Mouse (Mus musculus): ENCODE results near the gene Nos3.

Gene Nos3

DNA sequence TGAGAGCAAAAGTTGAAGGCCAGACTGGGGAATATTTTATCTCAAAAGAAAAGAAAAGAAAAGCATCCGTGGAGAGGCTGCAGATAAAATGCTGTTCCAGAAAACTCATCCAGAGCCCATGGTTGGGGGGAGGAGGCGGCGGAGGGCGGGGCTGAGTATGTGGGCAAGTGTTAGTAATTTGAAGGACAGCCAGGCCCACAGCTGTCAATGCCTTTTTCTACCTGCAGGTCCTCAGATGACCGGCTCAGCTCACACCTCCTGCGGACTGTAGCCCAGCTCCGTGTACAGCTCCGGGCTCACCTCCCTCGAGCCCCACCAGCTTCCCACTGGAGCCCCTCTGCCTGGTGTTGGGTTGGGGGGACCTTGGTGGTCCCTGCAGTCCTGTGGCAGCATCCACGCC lies 35.1 kb downstream of the Nos3 start:
- DNase-seq (ENCODE audit: low spot score), result no peak

GRCm38 (mm10) chr5:24400362-24400761 lies 35.8 kb downstream of the Nos3 start:
- no peak for DNase-seq (ENCODE audit: low spot score)

DNA sequence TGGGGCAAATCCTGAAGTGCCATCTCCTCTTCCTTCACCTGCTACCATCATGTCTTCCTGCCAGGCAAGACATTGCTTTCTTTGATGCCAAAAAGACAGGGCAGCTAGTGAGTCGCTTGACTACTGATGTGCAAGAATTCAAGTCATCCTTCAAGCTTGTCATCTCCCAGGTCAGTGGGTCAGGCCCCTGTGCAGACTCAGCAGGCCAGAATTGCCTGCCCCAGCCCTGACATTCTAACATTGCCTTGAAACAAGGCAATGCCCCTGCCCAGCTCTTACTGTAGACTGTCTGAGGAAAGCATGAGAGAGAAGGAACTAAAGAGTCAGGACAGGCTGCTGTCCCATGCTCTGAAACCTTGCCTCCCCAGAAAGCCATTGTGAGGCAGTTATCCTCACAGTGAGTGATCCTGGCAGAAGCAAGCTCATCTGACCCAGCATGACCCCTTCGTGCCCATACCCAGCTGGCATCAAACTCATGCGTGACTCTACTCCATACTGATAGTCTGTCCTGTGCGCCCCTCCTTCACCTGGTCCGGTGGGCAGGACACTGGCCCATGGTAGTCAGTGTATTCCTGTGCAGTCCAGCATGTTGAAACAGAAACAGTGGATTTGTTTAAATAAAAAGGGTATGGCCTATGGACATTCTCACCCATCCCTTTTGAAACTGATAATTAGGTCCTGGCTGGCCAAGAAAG lies 36.4 kb downstream of the Nos3 start:
- no peak for DNase-seq (ENCODE audit: low spot score)

- DNase-seq (ENCODE audit: low spot score), result no peak
Measured at GRCm38 (mm10) chr5:24401969-24402368, 37.4 kb downstream of the Nos3 start.

DNA sequence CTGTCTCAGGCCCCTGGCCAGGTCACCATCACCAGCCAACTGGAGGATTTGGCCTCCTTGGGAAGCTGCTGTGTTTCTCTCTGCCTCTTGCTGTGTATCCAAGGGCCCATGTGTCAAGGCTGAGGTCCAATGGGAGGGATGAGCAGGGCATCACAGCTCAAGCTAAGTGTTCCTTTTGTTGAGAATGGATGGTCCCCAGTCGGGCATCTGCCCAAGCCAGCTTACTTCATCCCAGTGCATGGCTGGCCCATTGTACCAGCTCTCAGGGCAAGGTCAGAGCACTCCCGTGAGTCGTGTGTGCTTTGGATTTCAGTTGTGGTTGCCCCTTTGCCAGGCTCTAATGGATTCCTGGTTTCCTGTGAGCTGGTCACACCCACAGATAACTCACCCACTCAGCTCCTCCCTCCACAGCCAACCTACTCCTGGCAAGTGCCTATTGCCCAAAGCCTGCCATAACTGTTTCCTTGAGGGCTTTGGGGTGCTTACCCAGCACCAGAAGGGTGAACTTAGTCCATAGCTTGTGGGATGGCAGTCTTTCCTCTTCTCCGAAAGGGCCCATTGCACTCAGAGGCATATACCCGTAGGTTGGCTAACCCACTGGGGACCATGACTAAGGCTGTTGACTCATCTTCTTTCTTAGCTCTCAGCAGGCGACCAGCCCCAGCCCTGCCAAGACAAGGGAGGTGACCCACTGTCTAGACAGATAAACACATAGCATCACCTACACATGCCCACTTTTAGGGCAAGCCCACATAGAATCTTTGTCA lies 40.2 kb downstream of the Nos3 start:
- no peak for DNase-seq (ENCODE audit: low spot score)

DNA sequence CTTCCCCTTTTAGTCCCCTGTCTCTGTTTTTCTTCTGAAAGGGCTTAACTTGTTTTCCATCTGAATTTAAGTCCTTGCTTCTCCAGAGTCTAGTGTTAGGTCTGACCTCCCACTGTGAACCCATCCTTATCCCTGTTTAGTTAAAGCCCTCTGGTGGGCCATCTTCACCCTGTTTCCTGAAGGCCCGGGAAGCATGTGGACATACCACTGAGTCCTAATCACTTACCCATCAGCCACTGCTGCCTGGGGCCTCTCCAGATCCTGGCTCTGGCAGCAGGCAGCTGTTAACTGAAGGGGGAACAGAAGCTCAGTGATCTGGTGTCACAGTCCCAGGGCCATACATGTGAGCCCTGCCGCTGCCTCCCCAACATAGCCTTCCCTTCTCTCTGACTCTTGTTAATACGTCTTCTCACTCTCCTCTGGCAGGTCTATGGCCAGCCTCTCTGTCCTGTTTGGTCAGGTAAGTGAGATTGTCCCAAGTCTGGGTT lies 40.8 kb downstream of the Nos3 start:
- DNase-seq (ENCODE audit: low spot score), result no peak

DNA sequence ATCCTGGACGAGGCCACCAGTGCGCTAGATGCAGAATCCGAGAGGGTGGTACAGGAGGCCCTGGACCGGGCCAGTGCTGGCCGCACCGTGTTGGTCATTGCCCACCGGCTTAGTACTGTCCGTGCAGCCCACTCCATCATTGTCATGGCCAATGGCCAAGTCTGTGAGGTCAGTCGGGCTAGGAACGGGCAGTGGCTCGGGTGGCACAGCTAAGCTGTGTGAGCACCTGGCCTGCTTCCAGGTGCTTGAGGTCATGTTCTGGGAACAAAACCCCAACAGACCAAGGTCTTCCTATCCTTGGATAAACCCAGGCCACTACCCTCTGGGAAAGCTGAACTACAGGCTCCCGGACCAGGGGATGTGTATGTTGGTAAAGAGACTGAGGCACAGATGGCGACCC lies 44.0 kb downstream of the Nos3 start:
- DNase-seq (ENCODE audit: low spot score), result no peak

DNA sequence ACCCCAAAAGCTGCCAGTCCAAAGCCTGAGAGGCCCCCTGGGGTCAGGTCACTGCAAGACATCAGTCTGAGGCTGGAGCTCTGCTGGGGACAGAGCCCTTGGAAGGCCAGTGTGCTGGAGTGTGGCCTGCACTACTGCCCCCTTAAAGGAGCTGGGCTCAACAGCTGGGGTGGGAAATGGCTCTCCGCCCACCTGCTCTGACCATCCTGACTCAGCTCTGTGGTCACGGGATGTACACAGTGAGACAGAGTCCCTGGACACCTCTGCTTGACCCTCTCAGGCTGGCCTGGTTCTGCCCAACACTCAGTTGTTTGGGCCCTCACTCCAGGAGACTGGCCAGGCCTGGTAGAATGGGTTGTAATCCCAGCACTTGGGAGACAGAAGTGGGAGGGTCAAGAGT lies 44.9 kb downstream of the Nos3 start:
- no peak for DNase-seq (ENCODE audit: low spot score)

GRCm38 (mm10) chr5:24412063-24412462 lies 47.5 kb downstream of the Nos3 start:
- no peak for DNase-seq (ENCODE audit: low spot score)

GRCm38 (mm10) chr5:24413042-24413693 lies 48.6 kb downstream of the Nos3 start, which contains the start of gene Asic3:
Gene Asic3 (plus strand): TSS chr5:24413392.
- DNase-seq (ENCODE audit: low spot score), result no peak

- DNase-seq (ENCODE audit: low spot score), result no peak
Measured at GRCm38 (mm10) chr5:24413938-24414337, 49.3 kb downstream of the Nos3 start.

DNA sequence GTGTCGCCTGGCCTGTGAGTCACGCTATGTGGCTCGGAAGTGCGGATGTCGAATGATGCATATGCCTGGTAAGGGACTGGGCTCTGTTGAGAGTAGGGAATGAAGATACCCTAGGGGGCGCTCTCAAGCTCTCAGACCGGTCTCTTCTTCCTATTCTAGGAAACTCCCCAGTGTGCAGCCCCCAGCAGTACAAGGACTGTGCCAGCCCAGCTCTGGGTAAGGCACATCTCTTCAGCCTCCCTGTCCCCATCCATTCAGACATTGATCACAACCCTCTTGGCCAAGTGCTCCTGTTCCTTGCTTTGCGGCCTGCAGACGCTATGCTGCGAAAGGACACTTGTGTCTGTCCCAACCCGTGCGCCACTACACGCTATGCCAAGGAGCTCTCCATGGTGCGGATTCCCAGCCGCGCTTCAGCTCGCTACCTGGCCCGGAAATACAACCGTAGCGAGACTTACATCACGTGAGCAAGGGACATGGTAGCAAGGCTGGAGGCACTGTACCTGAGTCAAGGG lies 51.7 kb downstream of the Nos3 start:
- no peak for DNase-seq (ENCODE audit: low spot score)

DNA sequence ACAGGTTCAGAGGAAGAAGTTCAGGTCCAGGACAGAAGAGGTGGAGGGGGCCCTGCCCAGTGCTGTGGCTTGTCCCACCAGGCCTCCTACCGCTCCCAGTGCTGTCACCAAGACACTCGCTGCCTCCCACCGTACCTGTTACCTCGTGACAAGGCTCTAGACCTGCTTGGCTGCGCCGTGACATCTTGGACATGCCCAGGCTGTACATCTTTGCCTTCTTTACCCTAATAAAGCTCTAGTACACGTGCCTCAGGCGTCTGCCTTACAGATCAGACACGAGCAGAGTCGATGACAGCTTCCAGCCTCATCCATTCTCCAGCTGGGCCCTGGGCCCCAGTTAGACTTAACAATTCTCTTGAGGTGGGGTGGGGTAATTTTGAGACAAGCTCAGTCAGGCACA lies 53.0 kb downstream of the Nos3 start:
- no peak for DNase-seq (ENCODE audit: low spot score)

DNA sequence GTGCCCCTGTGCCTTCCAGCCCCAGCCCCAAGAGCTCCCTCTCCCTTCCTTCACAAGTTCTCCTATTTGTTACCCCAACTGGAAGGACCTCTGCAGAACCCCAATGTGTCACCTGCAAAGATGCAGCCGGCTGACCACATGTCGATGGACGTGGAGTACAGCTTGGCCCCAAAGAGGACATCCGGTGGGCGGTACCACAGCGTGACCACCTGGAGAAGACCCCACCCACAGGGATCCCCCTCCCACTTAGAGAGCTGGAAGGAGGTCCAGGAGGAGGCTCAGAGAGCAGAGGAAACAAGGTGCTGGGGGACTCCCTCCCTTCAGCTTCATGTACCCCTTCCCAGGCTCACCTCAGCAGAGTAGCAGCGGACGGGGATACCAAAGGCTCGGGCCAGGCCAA lies 55.8 kb downstream of the Nos3 start:
- no peak for DNase-seq (ENCODE audit: low spot score)

DNA sequence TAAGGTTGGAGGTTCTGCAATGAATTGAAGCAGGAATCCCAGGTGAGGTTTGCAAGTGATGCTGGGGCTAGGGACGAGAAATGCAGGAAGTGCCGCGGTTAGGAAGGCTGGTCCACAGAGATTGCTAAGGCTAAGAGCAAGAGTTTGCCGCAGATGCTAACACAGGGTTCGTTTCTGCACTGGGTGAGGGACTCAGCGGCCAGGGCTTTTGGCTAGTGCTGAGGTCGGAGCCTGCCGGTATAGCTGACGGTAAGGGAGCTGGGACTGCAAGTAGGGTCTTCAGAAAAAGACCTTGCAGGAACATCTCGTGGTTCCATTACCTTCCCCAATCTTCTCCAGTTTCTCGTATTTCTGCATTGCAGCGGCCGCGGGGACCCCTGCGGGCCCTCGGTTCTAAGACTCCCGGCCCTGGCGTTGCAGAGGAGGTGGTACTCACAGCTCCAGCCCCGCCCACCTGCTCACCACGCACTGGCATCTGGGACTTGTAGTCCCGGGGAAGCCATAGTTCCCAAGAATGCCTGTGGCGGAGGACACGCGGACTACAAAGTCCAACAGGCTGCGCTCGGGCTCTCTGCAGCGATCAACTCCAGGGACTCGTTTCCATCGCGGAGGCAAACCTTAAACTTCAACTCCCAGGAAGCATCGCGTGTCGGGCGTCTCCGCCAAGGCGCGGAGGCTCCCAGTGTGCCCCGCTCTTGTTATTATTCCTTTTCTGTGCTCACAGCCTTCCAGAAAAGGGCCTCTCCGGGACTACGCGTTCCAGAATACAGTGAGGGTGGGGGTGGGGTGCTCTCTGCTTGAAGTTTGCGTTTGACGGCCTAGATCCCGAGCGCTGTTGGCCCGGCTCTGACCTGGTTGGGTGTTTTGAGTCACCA lies 58.8 kb downstream of the Nos3 start, which contains the start of the genes Cdk5 and Slc4a2:
Gene Cdk5 (minus strand): TSS at position 402 of the 875 bp plus-strand sequence.
Gene Slc4a2 (plus strand): TSS at position 709 of the 875 bp plus-strand sequence.
- DNase-seq (ENCODE audit: low spot score), result peak; percentile 91

GRCm38 (mm10) chr5:24424004-24424781 lies 59.6 kb downstream of the Nos3 start:
- no peak for DNase-seq (ENCODE audit: low spot score)

DNA sequence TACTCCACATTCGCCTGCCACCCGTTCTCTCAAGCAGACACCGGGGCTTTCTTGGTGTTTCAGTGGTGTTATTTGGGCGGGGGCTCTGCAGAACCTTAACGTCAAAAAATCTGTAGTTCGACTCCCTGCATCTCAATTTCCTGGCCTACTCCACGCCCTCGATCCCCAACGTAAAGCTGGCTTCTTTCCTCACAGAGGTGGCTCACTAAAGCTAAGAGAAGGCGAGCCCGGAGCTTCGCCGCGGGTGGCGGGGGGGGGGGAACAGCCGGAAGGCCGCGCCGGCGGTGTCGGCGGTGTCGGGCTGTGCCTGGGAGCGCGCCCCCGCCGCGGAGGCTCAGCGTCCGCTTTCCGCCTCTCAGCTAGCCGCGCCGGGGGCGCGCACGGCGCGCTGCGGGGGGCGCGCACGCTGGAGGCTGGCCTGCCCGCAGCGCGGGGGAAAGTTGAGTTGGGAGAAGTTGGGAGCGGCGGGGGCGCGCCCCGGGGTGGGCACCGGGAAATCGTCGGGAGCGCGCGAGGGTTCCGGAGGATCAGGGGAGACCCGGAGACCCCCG lies 60.3 kb downstream of the Nos3 start:
- peak; percentile 55 for DNase-seq (ENCODE audit: low spot score)

DNA sequence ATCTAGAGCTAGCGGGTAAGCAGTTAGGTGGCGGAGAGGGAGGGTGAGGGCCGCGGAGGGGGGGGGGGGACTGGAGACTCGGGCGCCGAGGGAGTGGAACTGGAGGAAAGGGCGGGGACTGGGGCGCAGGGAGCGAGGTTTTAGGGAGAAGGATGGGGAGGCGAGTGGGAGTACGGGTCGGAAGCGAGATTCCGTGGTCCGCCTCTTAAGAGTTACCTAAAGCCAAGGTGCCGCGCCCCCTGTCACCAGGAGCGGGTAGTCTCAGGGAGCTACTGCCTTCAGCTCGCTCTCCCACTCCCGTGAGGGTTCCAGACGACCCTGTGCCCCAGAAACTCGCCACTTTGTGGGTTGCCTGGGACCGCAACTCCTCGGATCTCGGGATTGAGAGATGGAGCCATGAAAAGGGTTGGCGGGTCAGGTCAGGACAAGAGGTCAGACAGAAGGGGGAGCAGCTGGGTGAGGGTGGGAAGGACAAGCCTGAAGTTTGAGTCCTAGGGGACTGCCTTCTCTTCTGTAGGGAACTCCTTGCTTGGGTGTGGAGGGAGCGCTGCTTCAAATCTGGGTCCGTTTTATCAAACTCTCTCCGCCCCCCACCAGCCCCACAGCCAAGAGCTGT lies 60.9 kb downstream of the Nos3 start:
- no peak for DNase-seq (ENCODE audit: low spot score)

GRCm38 (mm10) chr5:24426037-24426432 lies 61.4 kb downstream of the Nos3 start:
- no peak for DNase-seq (ENCODE audit: low spot score)
